Mouse (Mus musculus): ENCODE data around the gene Cd300ld4. TPM values are rescaled to one million over a fixed set of nuclear protein-coding genes. Genes with fewer than 3 reads are reported as not detected.
A peak's percentile ranks its signal among the peaks of the same experiment; 100 is the strongest.
"Not testable (repeated sequence)": the region's sequence is repeated elsewhere in the genome, so short reads cannot be mapped to it uniquely, and the experiment has no call there.

The Cd300ld4 gene
- polyA plus RNA-seq (2014; fragmentation: Nextera tagmentation; extraction: Ambion mirVana) = not detected in 2 replicates

DNA sequence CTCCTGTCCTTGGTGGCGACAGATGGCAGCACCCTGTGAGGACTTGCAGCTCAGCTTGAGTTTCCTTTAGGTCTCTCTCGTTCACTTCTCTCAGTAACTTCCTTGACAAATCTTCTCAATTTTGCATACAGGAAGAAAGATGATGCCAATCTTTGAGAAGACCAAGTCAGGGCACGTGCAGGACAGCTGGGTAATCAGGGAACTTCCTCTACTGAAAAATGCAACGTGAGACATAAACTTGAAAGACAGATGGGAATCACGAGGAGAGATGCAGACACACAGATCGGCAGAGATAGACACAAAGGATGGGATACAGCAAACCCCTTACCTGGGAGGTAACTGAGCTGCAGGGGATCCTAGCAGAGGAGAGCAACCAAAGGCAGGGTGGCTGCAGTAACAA, at the start of gene Cd300ld4:
Gene Cd300ld4, minus strand, starts transcription at position 101 of the 400 bp plus-strand sequence.
- H3K9ac ChIP-seq (ENCODE audit: low read length); H3K27me3 ChIP-seq (ENCODE audit: control insufficient read depth, insufficient read depth, low read length); H3K4me2 ChIP-seq; H3K27ac ChIP-seq (ENCODE audit: low read depth, low read length); H3K9me3 ChIP-seq (ENCODE audit: control insufficient read depth, low read length); DNase-seq (ENCODE audit: low spot score, missing footprints); H3K4me1 ChIP-seq (ENCODE audit: control insufficient read depth, insufficient read depth, low read length); H3K36me3 ChIP-seq (ENCODE audit: control insufficient read depth, insufficient read depth, low read length); H3K4me3 ChIP-seq (ENCODE audit: low read depth, low read length); ATAC-seq (ENCODE audit: low FRiP score): not testable (repeated sequence)
- WGBS = no CpG with 5 or more reads among the region's 6 CpGs

DNA sequence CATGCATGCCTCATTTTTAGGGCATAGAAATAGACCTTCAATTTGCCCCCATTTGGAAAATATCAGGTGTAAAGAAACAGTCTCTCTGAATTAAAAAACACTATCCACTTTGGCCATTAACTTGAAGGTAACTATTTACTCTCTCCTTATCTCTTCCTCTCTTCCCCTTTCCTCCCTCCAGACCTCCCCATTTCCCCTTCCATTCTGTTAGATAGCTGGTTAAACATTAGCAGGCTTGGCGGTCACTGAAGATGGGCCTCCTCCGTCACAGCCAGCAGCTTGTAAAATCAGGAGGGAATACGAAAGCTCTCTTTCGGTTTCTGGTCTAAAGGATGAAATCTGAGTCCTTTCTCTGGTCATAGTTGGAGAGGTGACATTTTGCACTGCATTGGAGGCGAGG, 49.0 kb upstream of the Cd300ld4 start:
- peaks cover 11% of the 10 kb centered on the region for H3K4me1 ChIP-seq (ENCODE audit: control insufficient read depth, insufficient read depth, low read length)
- H3K4me2 ChIP-seq = no peak overlapping the region
- peaks cover 3% of the 10 kb centered on the region for H3K27me3 ChIP-seq (ENCODE audit: control insufficient read depth, insufficient read depth, low read length)
- no peak overlapping the region for H3K9ac ChIP-seq (ENCODE audit: low read length)
- DNase-seq (ENCODE audit: low spot score, missing footprints) = no peak
- H3K27ac ChIP-seq (ENCODE audit: low read depth, low read length) = no peak overlapping the region
- 79% methylated on average over 5 of the region's 5 CpGs for WGBS
- H3K36me3 ChIP-seq (ENCODE audit: control insufficient read depth, insufficient read depth, low read length) = no peaks in the 10 kb centered on the region
- no peak overlapping the region for H3K4me3 ChIP-seq (ENCODE audit: low read depth, low read length)
- no peaks in the 10 kb centered on the region for H3K9me3 ChIP-seq (ENCODE audit: control insufficient read depth, low read length)
- no peak for ATAC-seq (ENCODE audit: low FRiP score)

DNA sequence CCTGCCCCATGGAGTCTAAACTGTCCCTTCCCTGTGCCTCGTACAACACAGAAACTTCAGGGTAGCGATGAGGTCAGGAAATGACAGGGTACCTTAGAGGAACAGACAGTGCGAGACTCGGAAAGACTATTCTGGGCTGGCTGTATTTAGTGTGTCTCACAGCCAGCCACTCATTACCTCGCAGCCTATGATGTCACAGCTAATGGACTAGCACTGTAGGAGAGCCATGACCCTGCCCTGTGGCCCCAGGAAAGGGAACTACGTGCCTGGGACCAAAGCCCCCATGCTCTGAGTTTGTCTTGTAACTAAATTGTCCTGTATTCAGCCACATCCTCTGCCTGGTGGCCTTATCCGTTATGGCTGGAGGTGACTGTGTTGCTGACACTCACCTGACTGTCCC, 48.6 kb upstream of the Cd300ld4 start:
- DNase-seq (ENCODE audit: low spot score, missing footprints) = no peak
- Histone ChIP-seq H3K4me3 (ENCODE audit: low read depth, low read length) (no peak overlapping the region), H3K9me3 (ENCODE audit: control insufficient read depth, low read length) (no peaks in the 10 kb centered on the region), H3K27ac (ENCODE audit: low read depth, low read length) (no peak overlapping the region), H3K36me3 (ENCODE audit: control insufficient read depth, insufficient read depth, low read length) (no peaks in the 10 kb centered on the region), H3K4me2 (no peak overlapping the region), H3K4me1 (ENCODE audit: control insufficient read depth, insufficient read depth, low read length) (peaks cover 14% of the 10 kb centered on the region), H3K9ac (ENCODE audit: low read length) (no peak overlapping the region), H3K27me3 (ENCODE audit: control insufficient read depth, insufficient read depth, low read length) (peaks cover 3% of the 10 kb centered on the region)
- WGBS = 84% methylated on average over 7 of the region's 7 CpGs
- no peak for ATAC-seq (ENCODE audit: low FRiP score)

DNA sequence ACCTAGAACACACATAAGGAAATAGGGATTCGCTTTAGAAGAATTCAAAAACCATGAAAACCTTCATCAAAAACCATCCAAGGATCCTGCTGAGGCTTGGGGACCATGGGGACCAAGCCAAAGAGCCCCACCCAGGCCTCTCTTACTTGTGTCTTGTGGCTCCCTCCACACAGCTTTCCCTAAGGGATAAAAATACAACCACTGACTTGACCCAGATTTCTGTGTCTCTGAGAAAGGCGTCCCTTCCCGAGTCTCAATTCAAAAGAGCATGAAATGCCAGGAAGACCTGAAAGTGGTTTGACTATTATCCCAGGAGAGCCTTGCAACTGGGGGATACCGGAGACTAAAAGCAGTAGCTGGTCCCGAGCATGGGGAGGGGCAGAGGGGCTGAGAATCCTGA, 46.2 kb upstream of the Cd300ld4 start:
- H3K27ac ChIP-seq (ENCODE audit: low read depth, low read length) = no peak overlapping the region
- ATAC-seq (ENCODE audit: low FRiP score) (no peak), DNase-seq (ENCODE audit: low spot score, missing footprints) (no peak)
- H3K27me3 ChIP-seq (ENCODE audit: control insufficient read depth, insufficient read depth, low read length) = peaks cover 12% of the 10 kb centered on the region
- H3K4me1 ChIP-seq (ENCODE audit: control insufficient read depth, insufficient read depth, low read length) = peaks cover 14% of the 10 kb centered on the region
- 69% methylated on average over 5 of the region's 5 CpGs for WGBS
- H3K4me3 ChIP-seq (ENCODE audit: low read depth, low read length) = no peak overlapping the region
- no peaks in the 10 kb centered on the region for H3K36me3 ChIP-seq (ENCODE audit: control insufficient read depth, insufficient read depth, low read length)
- no peaks in the 10 kb centered on the region for H3K9me3 ChIP-seq (ENCODE audit: control insufficient read depth, low read length)
- H3K9ac ChIP-seq (ENCODE audit: low read length) = no peak overlapping the region
- no peak overlapping the region for H3K4me2 ChIP-seq

DNA sequence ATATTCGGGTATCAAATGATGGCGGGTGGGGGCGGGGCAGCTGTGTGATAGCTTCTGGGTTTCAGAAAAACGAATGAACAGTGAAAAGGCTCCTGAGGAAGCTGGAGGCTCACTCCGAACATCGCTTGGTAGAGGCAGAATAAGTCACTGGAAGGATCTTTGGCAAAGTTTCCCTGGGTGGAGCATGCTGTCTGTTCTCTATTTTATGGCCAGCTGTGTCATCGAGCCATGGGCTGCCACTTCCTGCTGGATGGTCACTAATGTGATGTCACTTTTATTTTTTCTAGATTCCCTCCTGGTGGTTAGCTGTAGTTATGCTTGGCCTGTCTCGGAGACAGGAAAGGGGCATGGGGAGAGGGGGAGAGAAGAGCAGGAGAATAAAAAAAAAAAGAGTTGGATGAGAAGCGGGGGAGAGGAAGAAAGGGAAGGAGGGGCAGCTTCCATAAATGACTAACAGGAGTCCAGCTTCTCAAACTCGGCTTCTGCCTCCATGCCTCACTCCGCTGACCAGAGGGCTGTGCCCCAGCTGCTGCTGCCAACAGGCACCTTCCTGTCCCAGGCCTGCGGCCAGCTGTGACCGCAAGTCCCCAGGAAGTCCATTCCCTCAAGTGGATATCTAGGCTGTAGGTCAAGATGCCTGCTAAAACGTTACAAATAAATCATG, 45.0 kb upstream of the Cd300ld4 start:
- Histone ChIP-seq H3K27ac (ENCODE audit: low read depth, low read length) (no peak overlapping the region), H3K9me3 (ENCODE audit: control insufficient read depth, low read length) (no peaks in the 10 kb centered on the region), H3K9ac (ENCODE audit: low read length) (no peak overlapping the region), H3K27me3 (ENCODE audit: control insufficient read depth, insufficient read depth, low read length) (peaks cover 15% of the 10 kb centered on the region), H3K4me1 (ENCODE audit: control insufficient read depth, insufficient read depth, low read length) (peaks cover 14% of the 10 kb centered on the region), H3K4me3 (ENCODE audit: low read depth, low read length) (no peak overlapping the region), H3K36me3 (ENCODE audit: control insufficient read depth, insufficient read depth, low read length) (no peaks in the 10 kb centered on the region), H3K4me2 (peak overlapping the region; percentile 24; the same call in 1 of the 2 replicates)
- no peak for ATAC-seq (ENCODE audit: low FRiP score)
- WGBS = 19% methylated on average over 14 of the region's 14 CpGs
- peak; percentile 90 for DNase-seq (ENCODE audit: low spot score, missing footprints)

DNA sequence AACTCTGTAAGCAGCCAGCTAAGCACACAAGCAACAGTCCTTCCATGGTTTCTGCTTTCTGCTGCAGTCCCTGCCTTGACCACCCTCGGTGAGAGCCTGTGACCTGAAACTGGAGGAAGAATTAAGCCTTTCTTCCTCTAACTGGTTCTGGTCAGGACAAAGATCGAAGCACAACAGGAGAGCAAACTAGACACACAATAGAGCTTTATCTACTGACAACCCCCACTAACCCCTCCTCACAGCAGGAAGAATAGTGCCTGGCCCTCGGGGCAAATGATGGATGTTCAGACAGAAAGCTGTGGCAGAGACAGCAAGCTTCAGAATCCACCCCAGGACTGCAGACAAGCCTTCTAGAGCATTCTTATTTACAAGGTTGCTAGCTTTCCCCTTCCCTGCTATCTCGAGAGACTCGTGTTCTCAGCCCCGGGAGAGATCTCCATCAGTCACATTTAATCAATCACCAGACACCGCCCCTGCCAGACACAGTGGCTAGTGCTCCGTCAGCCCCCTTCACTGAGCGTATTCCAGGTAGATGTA, 44.3 kb upstream of the Cd300ld4 start:
- ATAC-seq (ENCODE audit: low FRiP score) (peak; percentile 52; the same call in 1 of the 2 replicates), DNase-seq (ENCODE audit: low spot score, missing footprints) (peak; percentile 91)
- peak overlapping the region; percentile 24; the same call in 1 of the 2 replicates for H3K4me2 ChIP-seq
- peaks cover 14% of the 10 kb centered on the region for H3K4me1 ChIP-seq (ENCODE audit: control insufficient read depth, insufficient read depth, low read length)
- no peak overlapping the region for H3K27ac ChIP-seq (ENCODE audit: low read depth, low read length)
- H3K36me3 ChIP-seq (ENCODE audit: control insufficient read depth, insufficient read depth, low read length) = no peaks in the 10 kb centered on the region
- H3K9me3 ChIP-seq (ENCODE audit: control insufficient read depth, low read length) = no peaks in the 10 kb centered on the region
- 11% methylated on average over 9 of the region's 9 CpGs for WGBS
- peaks cover 15% of the 10 kb centered on the region for H3K27me3 ChIP-seq (ENCODE audit: control insufficient read depth, insufficient read depth, low read length)
- H3K9ac ChIP-seq (ENCODE audit: low read length) = no peak overlapping the region
- no peak overlapping the region for H3K4me3 ChIP-seq (ENCODE audit: low read depth, low read length)

DNA sequence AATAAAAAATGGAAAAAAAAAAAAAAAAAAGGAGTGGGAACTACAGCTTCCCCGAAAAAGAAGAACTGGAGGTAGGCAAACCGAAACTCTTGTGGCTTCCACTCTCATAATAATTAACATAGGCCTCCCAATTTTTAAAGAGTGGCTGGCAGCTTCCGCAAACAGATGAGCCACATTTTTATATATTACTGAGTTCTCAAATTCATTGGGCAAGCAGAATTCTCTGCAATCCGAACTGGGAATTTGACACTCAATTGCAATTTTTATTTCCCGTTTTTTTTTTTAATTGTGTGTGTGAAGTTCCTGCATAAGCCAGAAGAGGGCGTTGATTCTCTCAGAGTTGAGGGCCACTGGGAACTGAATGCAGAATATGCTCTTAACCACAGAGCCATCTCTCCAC, 40.0 kb upstream of the Cd300ld4 start:
- no peak overlapping the region for H3K27ac ChIP-seq (ENCODE audit: low read depth, low read length)
- ATAC-seq (ENCODE audit: low FRiP score) (no peak), DNase-seq (ENCODE audit: low spot score, missing footprints) (no peak)
- no peaks in the 10 kb centered on the region for H3K9me3 ChIP-seq (ENCODE audit: control insufficient read depth, low read length)
- no peak overlapping the region for H3K9ac ChIP-seq (ENCODE audit: low read length)
- H3K4me3 ChIP-seq (ENCODE audit: low read depth, low read length) = no peak overlapping the region
- H3K27me3 ChIP-seq (ENCODE audit: control insufficient read depth, insufficient read depth, low read length) = peaks cover 13% of the 10 kb centered on the region; the same call in 1 of the 2 replicates
- no peak overlapping the region for H3K4me2 ChIP-seq
- H3K36me3 ChIP-seq (ENCODE audit: control insufficient read depth, insufficient read depth, low read length) = no peaks in the 10 kb centered on the region
- 73% methylated on average over 6 of the region's 6 CpGs for WGBS
- peaks cover 13% of the 10 kb centered on the region for H3K4me1 ChIP-seq (ENCODE audit: control insufficient read depth, insufficient read depth, low read length)

DNA sequence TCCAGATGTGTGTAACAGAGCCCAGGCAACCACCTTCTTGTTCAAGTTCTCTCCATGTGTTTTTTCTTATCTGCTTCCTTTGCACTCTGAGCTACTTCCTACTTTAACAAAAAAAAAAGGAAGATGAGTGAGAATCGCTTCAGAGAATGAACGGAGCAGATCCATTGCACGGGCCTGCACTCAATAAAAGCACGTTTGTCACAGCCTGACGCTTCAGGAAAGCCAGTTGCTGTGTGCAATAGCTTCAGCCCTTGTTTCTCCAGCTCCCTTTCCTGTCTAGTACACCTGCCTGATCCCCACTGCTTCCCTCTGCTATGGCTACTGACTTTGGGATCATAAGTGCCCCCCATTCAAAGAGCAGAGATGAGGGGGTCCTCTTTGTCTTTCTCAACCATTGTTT, 35.3 kb upstream of the Cd300ld4 start, which contains the start of gene Cd300e:
Gene Cd300e, minus strand, starts transcription at position 101 of the 400 bp plus-strand sequence.
- H3K27me3 ChIP-seq (ENCODE audit: control insufficient read depth, insufficient read depth, low read length) = no peaks in the 10 kb centered on the region

DNA sequence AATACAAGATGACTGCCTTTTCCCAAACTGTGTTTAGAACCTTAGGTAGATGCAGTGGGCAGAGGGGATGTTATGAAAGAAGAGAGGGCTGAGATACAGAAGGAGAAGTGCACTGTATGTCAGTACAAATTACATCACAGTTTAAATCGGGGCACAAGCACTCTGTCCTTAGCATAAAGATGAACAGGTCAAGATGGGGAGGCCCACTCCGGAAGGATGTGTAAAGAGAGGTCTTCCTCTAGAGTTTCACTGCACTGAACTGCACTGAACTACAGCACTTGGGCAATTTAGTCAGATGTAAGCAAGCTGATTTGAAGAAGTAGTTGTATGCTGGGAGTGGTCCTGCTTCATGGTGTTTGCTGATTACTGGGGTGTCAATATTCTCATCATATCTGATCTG, 33.0 kb upstream of the Cd300ld4 start:
- no peaks in the 10 kb centered on the region for H3K27me3 ChIP-seq (ENCODE audit: control insufficient read depth, insufficient read depth, low read length)
- no peaks in the 10 kb centered on the region for H3K9me3 ChIP-seq (ENCODE audit: control insufficient read depth, low read length)
- no peak overlapping the region for H3K27ac ChIP-seq (ENCODE audit: low read depth, low read length)
- 87% methylated on average over 2 of the region's 2 CpGs for WGBS
- DNase-seq (ENCODE audit: low spot score, missing footprints) (no peak), ATAC-seq (ENCODE audit: low FRiP score) (no peak)
- no peak overlapping the region for H3K4me3 ChIP-seq (ENCODE audit: low read depth, low read length)
- H3K4me2 ChIP-seq = no peak overlapping the region
- H3K4me1 ChIP-seq (ENCODE audit: control insufficient read depth, insufficient read depth, low read length) = peaks cover 2% of the 10 kb centered on the region; the same call in 1 of the 2 replicates
- H3K36me3 ChIP-seq (ENCODE audit: control insufficient read depth, insufficient read depth, low read length) = no peaks in the 10 kb centered on the region
- no peak overlapping the region for H3K9ac ChIP-seq (ENCODE audit: low read length)

More for the DNA sequence above, 35.3 kb upstream of the Cd300ld4 start, which contains the start of gene Cd300e:
- ATAC-seq (ENCODE audit: low FRiP score) (no peak), DNase-seq (ENCODE audit: low spot score, missing footprints) (no peak)
- H3K36me3 ChIP-seq (ENCODE audit: control insufficient read depth, insufficient read depth, low read length) = no peaks in the 10 kb centered on the region
- no peaks in the 10 kb centered on the region for H3K9me3 ChIP-seq (ENCODE audit: control insufficient read depth, low read length)
- WGBS = 44% methylated on average over 5 of the region's 5 CpGs
- no peak within 1 kb of the TSS for H3K4me2 ChIP-seq
- no peak within 1 kb of the TSS for H3K9ac ChIP-seq (ENCODE audit: low read length)
- H3K4me3 ChIP-seq (ENCODE audit: low read depth, low read length) = no peak within 1 kb of the TSS
- no peak within 1 kb of the TSS for H3K27ac ChIP-seq (ENCODE audit: low read depth, low read length)
- H3K4me1 ChIP-seq (ENCODE audit: control insufficient read depth, insufficient read depth, low read length) = peaks cover 2% of the 10 kb centered on the region; the same call in 1 of the 2 replicates

Measured in midbrain, embryonic 11.5 days (tissue).